Mouse (Mus musculus) heart, embryonic 16.5 days (tissue): ENCODE results near the gene Gm20820. TPM values are rescaled to one million over a fixed set of nuclear protein-coding genes. Genes with fewer than 3 reads are reported as not detected.
"Not testable (repeated sequence)": the region's sequence is repeated elsewhere in the genome, so short reads cannot be mapped to it uniquely, and the experiment has no call there.

Experiments used
- ATAC-seq: fragments of 200-750 bp; cut with Nextera tagmentation; replicated peaks from 2 replicates; pipeline ENCODE4 v1.8.0; 2017; ENCODE audit warnings: moderate number of reproducible peaks; ENCODE audit not compliant: insufficient read depth, low FRiP score; ENCODE audit errors: extremely low read depth
- H3K27ac ChIP-seq: fragments of 300-500 bp; sonication (generic); 2 replicates; pipeline ENCODE4 v1.5.1; 2014; ENCODE audit warnings: mild to moderate bottlenecking, low read length, control low read depth, moderate library complexity
- H3K27me3 ChIP-seq: fragments of 300-500 bp; sonication (generic); 2 replicates; pipeline ENCODE4 v1.6.1; 2014; ENCODE audit warnings: low read length, mixed read lengths; ENCODE audit not compliant: control insufficient read depth, insufficient read depth
- H3K36me3 ChIP-seq: fragments of 300-500 bp; sonication (generic); 2 replicates; pipeline ENCODE4 v1.6.1; 2014; ENCODE audit not compliant: control insufficient read depth, insufficient read depth
- H3K4me1 ChIP-seq: fragments of 300-500 bp; sonication (generic); 2 replicates; pipeline ENCODE4 v1.6.1; 2014; ENCODE audit warnings: low read length, mixed read lengths; ENCODE audit not compliant: control insufficient read depth, insufficient read depth
- H3K4me2 ChIP-seq: fragments of 300-500 bp; sonication (generic); 2 replicates; pipeline ENCODE4 v1.6.1; 2014; ENCODE audit warnings: low read depth, mild to moderate bottlenecking, control low read depth, low read length
- H3K4me3 ChIP-seq: fragments of 300-500 bp; sonication (generic); 2 replicates; pipeline ENCODE4 v1.5.1; 2014; ENCODE audit warnings: mild to moderate bottlenecking, control low read depth, low read length
- H3K9ac ChIP-seq: fragments of 300-500 bp; sonication (generic); 2 replicates; pipeline ENCODE4 v1.6.1; 2014; ENCODE audit warnings: low read length, control low read depth
- H3K9me3 ChIP-seq: fragments of 300-500 bp; sonication (generic); replicated peaks from 2 replicates; pipeline ENCODE4 v1.6.1; 2016; ENCODE audit warnings: low read length; ENCODE audit not compliant: control insufficient read depth
- WGBS: fragments of 180-500 bp; shearing (Covaris S2); extraction: QIAGEN DNeasy Blood & Tissue Kit; methylation state at CpG from one replicate; pipeline ENCODE4 v1.1.7; 2014; 5-methylcytosine and 5-hydroxymethylcytosine counted together
- polyA plus RNA-seq: library from polyadenylated mRNA; unstranded; fragments of >200 nt; fragmentation: Nextera tagmentation; extraction: Ambion mirVana; gene quantifications from 2 replicates; pipeline ENCODE4 v1.2.1, GENCODE M21; 2015

Gene Gm20820
- not detected in 2 replicates for polyA plus RNA-seq

GRCm38 (mm10) chrY:86061472-86061871 is at the start of gene Gm20820:
Gm20820 (plus strand) TSS chrY:86061772.
- H3K4me1 ChIP-seq, H3K9ac ChIP-seq, H3K36me3 ChIP-seq, H3K27ac ChIP-seq, ATAC-seq, H3K4me2 ChIP-seq, H3K9me3 ChIP-seq, H3K4me3 ChIP-seq, H3K27me3 ChIP-seq: not testable (repeated sequence)
- no CpG with 5 or more reads among the region's 6 CpGs for WGBS
